Mouse (Mus musculus): Measurements from ENCODE around the gene Azin2.

DNA sequence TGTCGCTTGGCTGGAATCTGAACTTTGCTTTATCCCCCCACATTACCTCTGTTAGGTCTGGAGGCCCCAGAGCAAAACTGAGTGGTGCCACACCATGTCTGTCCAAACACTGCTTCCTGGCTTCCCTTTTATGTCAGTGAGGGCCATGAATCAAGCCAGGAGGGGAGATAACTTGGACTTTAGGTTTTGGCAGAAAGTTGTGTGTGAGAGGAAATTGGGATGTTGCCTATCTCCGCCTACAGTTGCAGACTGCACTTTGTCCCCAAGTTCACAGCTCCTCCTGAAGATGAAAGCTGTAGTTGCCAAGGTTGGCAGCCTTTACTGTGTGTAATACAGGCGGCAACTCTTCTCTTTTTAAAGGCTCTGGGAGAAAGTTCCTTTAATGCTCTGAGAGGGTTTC, 38.5 kb upstream of the Azin2 start:
- TF ChIP-seq CTCF (IDR thresholded peaks at IDR 0.05; ENCODE audit: extremely low read depth, insufficient read depth, low read length), result no peak
- no peak for TF ChIP-seq POLR2A (IDR thresholded peaks at IDR 0.05; ENCODE audit: extremely low read depth, insufficient read depth, low read length)

Data from cortical plate, adult 2 months (tissue).